Mouse (Mus musculus): Measurements from ENCODE around the gene Dscaml1. TPM values are rescaled to one million over a fixed set of nuclear protein-coding genes. Genes with fewer than 3 reads are reported as not detected.

Gene Dscaml1
- polyA plus RNA-seq, 1 experiment from 2014 or later: 0.27 TPM

DNA sequence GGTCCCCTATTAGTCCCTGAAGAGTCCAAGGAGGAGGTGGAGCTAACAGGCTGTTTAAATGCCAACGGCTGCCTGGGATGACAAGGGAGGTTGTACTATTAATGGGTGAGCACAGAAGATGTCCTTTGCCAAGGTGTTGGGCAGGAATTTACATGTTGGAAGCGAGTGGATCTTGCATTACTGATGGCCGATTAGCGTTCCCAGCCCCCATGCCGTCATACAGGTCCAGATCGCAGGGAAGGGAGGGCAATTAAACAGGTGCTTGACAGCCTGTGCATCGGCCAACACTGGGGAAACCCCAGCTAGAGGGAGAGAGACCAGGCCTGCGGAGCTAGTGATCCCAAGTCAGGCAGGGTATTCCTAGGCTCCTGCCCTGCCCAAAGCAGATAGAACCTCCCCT, 98.1 kb downstream of the Dscaml1 start:
- no peaks in the 10 kb centered on the region for H3K9me3 ChIP-seq
- no peak overlapping the region for H3K4me2 ChIP-seq
- H3K27me3 ChIP-seq: no peaks in the 10 kb centered on the region
- ATAC-seq (ENCODE audit: borderline replicate concordance, extremely low read depth, low FRiP score, low TSS enrichment): no peak
- no peak overlapping the region for H3K27ac ChIP-seq
- no peaks in the 10 kb centered on the region for H3K4me1 ChIP-seq
- H3K36me3 ChIP-seq: no peaks in the 10 kb centered on the region
- no peak overlapping the region for H3K4me3 ChIP-seq
- no peak overlapping the region for H3K9ac ChIP-seq
- 63% methylated on average over 8 of the region's 8 CpGs for WGBS

DNA sequence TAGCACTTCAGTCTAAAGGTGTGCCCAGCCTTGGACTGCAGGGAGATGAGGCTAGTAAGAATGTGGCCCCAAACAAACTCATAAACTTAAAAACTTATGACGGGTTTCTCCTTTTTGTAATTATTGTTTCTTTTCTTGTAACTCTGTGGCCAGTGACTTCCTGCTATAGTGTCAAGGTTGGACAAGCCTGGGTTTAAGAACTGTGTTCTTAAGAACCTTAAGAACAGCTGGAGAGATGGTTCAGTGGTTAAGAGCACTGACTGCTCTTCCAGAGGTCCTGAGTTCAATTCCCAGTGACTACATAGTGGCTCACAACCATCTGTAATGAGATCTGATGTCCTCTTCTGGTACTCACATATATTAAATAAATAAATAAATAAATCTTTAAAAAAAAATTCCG, 106.8 kb downstream of the Dscaml1 start:
- Histone ChIP-seq H3K9me3 (no peaks in the 10 kb centered on the region), H3K36me3 (no peaks in the 10 kb centered on the region), H3K4me1 (no peaks in the 10 kb centered on the region), H3K4me2 (no peak overlapping the region), H3K27me3 (no peaks in the 10 kb centered on the region), H3K4me3 (no peak overlapping the region), H3K9ac (no peak overlapping the region), H3K27ac (no peak overlapping the region)
- WGBS: 79% methylated on average over 2 of the region's 2 CpGs
- no peak for ATAC-seq (ENCODE audit: borderline replicate concordance, extremely low read depth, low FRiP score, low TSS enrichment)

DNA sequence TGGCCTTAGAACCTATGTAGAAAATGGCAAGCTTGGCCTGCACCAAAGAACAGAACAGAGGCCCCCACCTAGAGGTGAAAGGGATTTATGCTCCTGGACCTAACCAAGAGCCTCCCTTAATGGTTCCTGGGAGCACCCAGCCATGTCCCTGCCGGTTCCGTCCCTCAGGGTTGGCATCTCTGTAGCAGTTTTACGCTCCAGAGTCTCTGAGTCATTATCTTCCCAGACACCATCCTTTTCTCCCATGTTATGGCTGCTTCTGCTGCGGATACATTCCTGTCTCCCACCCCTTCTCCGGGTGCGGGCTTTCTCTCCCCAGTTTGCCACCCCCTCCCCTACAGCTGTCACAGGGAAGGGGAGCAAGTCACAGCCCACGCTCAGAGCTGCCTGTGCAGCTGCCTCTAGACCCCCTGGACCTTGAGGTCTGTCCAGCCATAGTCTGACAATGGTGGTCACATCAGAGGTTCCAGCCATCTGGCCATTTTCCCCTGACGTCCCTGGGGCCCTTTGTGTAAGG, 108.1 kb downstream of the Dscaml1 start:
- no peaks in the 10 kb centered on the region for H3K4me1 ChIP-seq
- no peak overlapping the region for H3K27ac ChIP-seq
- no peak overlapping the region for H3K9ac ChIP-seq
- no peak overlapping the region for H3K4me2 ChIP-seq
- H3K4me3 ChIP-seq: no peak overlapping the region
- 75% methylated on average over 8 of the region's 8 CpGs for WGBS
- H3K9me3 ChIP-seq: no peaks in the 10 kb centered on the region
- no peaks in the 10 kb centered on the region for H3K27me3 ChIP-seq
- no peaks in the 10 kb centered on the region for H3K36me3 ChIP-seq
- ATAC-seq (ENCODE audit: borderline replicate concordance, extremely low read depth, low FRiP score, low TSS enrichment): no peak

DNA sequence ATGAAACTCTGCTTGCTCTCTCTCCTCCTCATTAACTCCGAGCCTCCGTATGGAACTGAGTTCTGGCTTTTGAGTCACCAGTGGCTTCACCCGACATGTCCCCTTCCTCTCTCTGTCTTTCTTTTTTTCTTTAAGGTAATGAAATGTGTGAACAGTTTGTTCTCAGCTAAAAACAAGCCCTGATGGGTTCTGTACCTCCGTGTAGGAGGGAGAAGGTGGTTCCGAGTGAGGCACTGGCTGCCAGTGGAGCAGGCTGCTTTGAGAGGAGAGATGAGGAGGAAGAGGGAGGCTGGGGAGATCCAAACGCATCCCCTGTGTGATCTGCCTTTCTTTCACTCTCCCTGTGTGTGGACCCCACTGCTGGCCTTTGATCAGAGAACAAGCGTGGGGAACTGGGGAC, 111.2 kb downstream of the Dscaml1 start:
- H3K36me3 ChIP-seq: no peaks in the 10 kb centered on the region
- no peak overlapping the region for H3K9ac ChIP-seq
- no peaks in the 10 kb centered on the region for H3K27me3 ChIP-seq
- WGBS: 67% methylated on average over 7 of the region's 7 CpGs
- ATAC-seq (ENCODE audit: borderline replicate concordance, extremely low read depth, low FRiP score, low TSS enrichment): no peak
- H3K4me3 ChIP-seq: no peak overlapping the region
- H3K4me2 ChIP-seq: no peak overlapping the region
- no peaks in the 10 kb centered on the region for H3K4me1 ChIP-seq
- no peaks in the 10 kb centered on the region for H3K9me3 ChIP-seq
- no peak overlapping the region for H3K27ac ChIP-seq

DNA sequence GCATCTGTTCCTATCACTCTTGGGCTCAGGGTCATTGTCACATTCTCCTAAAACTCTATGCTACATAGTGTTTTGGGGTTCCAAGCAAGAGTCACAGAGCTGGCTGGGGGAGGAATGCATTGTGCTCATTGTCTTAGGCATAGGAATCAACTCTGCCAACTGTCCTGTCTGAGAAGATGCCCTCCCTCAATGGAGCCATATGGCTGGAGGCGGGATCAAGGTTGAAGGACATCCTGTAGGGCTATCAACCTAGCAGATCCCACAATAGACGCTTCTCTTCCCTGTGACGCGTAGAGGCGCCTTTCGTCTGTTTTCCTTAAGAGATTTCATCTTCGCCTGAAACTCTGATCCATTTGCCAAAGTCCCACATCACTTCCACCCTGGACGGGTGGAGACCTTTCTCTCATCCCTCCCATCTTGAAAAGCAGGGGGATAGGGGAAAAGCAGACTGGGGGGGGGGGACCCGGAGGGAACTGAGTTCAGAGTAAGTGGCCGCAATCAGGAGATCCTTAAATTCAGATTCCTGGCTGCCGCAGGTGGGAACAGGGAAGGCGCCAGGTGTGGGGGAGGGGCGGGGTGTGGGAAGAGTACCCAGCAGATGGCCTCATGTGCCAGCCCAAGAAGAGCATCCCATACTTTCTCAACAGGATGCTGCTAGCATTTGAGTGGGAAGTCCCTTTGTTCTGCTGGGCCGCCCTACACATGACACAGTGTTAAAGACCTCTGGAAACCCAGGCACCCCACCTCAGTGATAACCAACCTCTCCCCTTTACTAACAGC, 113.0 kb downstream of the Dscaml1 start:
- no peaks in the 10 kb centered on the region for H3K27me3 ChIP-seq
- no peak overlapping the region for H3K27ac ChIP-seq
- H3K4me1 ChIP-seq: no peaks in the 10 kb centered on the region
- H3K9ac ChIP-seq: no peak overlapping the region
- no peak overlapping the region for H3K4me2 ChIP-seq
- no peaks in the 10 kb centered on the region for H3K36me3 ChIP-seq
- WGBS: 69% methylated on average over 14 of the region's 14 CpGs
- no peak overlapping the region for H3K4me3 ChIP-seq
- H3K9me3 ChIP-seq: no peaks in the 10 kb centered on the region
- no peak for ATAC-seq (ENCODE audit: borderline replicate concordance, extremely low read depth, low FRiP score, low TSS enrichment)

DNA sequence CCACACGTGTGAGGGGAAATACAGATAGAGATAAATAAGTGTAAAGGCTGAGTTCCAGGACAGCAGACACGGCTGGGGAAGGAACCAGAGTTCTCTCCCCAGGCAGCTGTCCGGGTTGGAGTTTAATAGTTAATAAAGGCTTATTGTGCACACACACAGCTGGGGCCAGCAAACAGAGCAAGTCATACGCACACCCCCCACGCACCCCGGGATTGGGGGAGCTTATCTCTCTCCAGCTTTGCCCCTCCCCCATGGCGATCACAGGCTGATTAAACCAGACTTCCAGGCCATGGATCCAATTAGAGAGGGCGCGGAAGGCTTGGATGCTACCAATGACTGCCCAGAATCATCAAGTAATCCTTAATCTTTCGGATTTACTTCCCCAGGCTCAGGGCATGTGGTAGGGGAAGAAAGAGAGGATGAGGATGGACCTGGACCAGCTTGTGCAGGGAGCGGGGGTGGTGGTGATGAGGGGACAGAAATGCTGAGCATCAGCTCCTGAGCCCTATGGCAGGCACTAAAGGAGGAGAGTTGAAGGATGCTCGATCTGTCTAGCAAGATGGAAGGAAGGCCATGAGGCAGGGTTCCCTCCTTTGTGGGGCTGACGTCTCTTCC, 119.7 kb downstream of the Dscaml1 start:
- Histone ChIP-seq H3K4me3 (no peak overlapping the region), H3K36me3 (no peaks in the 10 kb centered on the region), H3K27me3 (no peaks in the 10 kb centered on the region), H3K4me2 (no peak overlapping the region), H3K27ac (no peak overlapping the region), H3K9ac (no peak overlapping the region), H3K4me1 (peaks cover 9% of the 10 kb centered on the region; the same call in 1 of the 2 replicates), H3K9me3 (no peaks in the 10 kb centered on the region)
- 34% methylated on average over 13 of the region's 13 CpGs for WGBS
- no peak for ATAC-seq (ENCODE audit: borderline replicate concordance, extremely low read depth, low FRiP score, low TSS enrichment)

DNA sequence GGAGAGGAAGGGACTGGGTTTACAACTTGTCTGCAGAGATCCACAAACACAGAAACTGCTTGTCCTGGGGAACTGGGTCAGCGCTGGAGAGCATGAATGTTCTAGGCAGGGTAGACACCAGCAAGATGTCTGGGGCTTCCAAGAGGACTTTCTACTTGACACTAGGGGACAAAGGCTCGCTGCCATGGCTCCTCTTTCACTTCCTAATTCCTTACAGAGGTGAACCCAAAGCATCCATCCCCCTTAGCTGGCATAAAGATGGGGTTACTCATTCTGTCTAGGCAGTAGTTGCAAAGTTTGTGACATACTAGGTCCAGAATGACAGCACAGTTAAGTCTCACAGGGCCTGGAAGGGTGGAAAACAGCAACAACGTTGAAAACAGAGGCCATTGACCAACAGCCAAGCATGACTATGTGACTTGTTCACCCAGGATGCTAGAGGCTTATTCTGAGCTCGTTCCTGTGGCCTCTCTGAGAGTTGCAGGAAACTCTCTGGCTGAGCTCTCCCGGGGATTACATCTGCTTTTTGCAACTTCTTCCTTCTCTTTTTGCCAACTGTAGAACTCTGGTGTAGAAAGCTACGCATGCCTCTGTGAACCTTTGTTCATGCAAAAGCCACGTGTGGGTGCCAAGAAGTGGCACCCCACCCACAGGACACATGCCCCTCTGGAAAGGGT, 120.6 kb downstream of the Dscaml1 start:
- WGBS: 67% methylated on average over 7 of the region's 7 CpGs
- no peaks in the 10 kb centered on the region for H3K9me3 ChIP-seq
- H3K4me1 ChIP-seq: peaks cover 9% of the 10 kb centered on the region; the same call in 1 of the 2 replicates
- no peak overlapping the region for H3K27ac ChIP-seq
- ATAC-seq (ENCODE audit: borderline replicate concordance, extremely low read depth, low FRiP score, low TSS enrichment): no peak
- H3K36me3 ChIP-seq: no peaks in the 10 kb centered on the region
- no peak overlapping the region for H3K9ac ChIP-seq
- no peak overlapping the region for H3K4me2 ChIP-seq
- no peak overlapping the region for H3K4me3 ChIP-seq
- H3K27me3 ChIP-seq: no peaks in the 10 kb centered on the region

DNA sequence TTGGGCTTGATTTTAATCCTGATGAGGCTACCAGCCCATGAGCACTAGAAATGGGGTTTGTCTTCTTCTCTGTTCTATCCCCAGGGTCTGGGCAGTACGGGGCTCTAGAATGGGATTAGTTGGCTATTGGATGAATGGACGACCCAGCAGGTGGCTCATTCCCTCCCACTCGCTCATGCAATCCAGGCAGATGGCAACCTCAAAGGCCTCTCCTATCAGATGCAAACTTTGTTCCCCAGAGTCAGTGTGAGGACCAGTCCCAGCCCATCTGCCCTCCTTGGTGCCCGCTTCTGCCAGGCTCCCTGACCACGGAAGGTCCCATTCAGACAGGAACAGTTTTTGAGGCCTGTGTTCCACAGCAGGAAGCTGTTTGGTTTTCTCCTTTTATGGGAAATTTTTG, 123.4 kb downstream of the Dscaml1 start:
- H3K9me3 ChIP-seq: no peaks in the 10 kb centered on the region
- no peak overlapping the region for H3K4me3 ChIP-seq
- H3K27ac ChIP-seq: no peak overlapping the region
- H3K4me2 ChIP-seq: no peak overlapping the region
- WGBS: 42% methylated on average over 5 of the region's 5 CpGs
- ATAC-seq (ENCODE audit: borderline replicate concordance, extremely low read depth, low FRiP score, low TSS enrichment): no peak
- no peak overlapping the region for H3K9ac ChIP-seq
- H3K27me3 ChIP-seq: no peaks in the 10 kb centered on the region
- no peaks in the 10 kb centered on the region for H3K36me3 ChIP-seq
- peaks cover 9% of the 10 kb centered on the region; the same call in 1 of the 2 replicates for H3K4me1 ChIP-seq

DNA sequence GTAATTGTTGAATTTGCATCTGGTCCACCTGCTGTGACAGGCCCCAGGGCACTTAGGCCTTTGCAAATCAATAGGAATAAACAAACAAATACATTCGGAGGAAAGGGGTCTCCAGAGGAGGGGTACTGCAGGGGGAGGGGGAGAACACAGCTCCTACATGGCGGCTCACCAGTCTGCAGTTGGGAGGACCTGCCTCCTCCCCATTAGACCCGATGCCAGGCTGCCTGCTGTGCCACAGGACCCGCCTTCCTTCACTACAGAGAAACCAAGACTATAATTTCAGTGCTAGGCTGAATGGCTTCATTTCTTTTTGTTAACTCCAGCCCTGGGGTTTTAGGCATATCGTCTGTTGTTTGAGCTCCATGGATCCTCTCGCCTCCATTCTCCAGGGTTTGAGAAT, 123.8 kb downstream of the Dscaml1 start:
- 49% methylated on average over 6 of the region's 6 CpGs for WGBS
- peaks cover 12% of the 10 kb centered on the region for H3K4me1 ChIP-seq
- H3K27me3 ChIP-seq: no peaks in the 10 kb centered on the region
- H3K4me2 ChIP-seq: no peak overlapping the region
- ATAC-seq (ENCODE audit: borderline replicate concordance, extremely low read depth, low FRiP score, low TSS enrichment): no peak
- H3K36me3 ChIP-seq: no peaks in the 10 kb centered on the region
- no peak overlapping the region for H3K9ac ChIP-seq
- H3K9me3 ChIP-seq: no peaks in the 10 kb centered on the region
- no peak overlapping the region for H3K4me3 ChIP-seq
- no peak overlapping the region for H3K27ac ChIP-seq

DNA sequence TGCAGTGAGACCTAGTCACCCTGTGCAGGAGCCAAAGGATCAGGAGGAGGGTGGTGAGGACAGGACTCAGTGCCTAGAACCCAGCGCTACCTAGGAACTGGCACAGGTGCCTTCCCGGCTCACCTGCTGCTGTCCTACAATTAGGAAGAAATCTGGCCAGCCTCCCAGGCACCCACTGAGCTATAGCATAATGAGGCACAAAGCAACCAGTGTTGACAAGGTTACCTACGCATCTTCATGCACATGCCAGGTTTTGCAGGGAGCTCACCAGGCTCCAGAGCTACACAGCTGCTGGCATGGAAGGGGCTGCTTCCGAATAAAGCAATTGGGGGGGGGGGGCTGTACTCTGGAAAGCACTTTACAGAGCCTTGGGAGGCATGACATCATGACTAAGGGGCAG, 124.2 kb downstream of the Dscaml1 start:
- H3K9me3 ChIP-seq: no peaks in the 10 kb centered on the region
- H3K27me3 ChIP-seq: no peaks in the 10 kb centered on the region
- H3K36me3 ChIP-seq: no peaks in the 10 kb centered on the region
- peaks cover 16% of the 10 kb centered on the region for H3K4me1 ChIP-seq
- H3K4me3 ChIP-seq: no peak overlapping the region
- WGBS: 74% methylated on average over 4 of the region's 4 CpGs
- no peak overlapping the region for H3K9ac ChIP-seq
- H3K27ac ChIP-seq: no peak overlapping the region
- no peak overlapping the region for H3K4me2 ChIP-seq
- ATAC-seq (ENCODE audit: borderline replicate concordance, extremely low read depth, low FRiP score, low TSS enrichment): no peak

DNA sequence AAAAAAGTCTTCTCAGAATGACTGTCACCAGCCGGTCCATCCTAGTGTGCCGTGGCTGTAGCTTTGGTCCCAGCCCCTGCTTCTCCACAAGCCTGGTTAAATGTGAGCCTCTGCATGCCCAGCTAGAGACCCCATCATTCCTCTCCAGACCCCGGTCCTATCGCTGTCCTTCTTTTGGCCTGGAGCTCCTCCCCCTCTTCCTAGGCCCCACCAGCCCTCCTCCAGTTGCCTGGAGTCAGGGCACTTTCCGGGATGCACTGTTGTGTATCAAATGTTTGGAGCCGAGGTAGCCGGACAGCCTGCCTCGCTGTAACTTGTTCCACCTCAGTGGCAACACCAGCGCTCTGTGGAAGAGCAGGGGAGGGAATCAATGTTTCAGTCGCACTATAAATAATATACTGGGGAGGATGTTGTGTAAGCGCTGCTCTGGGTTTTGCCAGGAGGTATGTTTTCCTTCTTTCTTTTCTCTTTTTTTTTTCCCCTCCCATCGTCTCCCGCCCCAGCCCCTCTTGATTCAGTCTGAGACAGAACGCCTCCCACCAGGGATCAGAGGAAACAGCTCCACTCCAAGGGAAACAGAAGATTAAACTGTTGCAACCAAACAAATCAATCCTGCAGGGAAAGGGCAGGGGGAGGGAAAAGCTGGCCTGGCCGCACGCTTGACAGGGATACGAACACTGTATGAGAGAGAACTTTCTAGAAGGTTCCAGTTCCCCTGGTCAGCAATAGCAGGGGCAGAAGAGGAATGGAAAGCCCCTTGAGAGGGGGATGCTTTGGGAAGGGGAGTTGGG, 128.8 kb downstream of the Dscaml1 start:
- peaks cover 11% of the 10 kb centered on the region for H3K4me1 ChIP-seq
- peak; percentile 49; the same call in 1 of the 2 replicates for ATAC-seq (ENCODE audit: borderline replicate concordance, extremely low read depth, low FRiP score, low TSS enrichment)
- H3K4me2 ChIP-seq: peak overlapping the region; percentile 30
- no peak overlapping the region for H3K9ac ChIP-seq
- no peaks in the 10 kb centered on the region for H3K27me3 ChIP-seq
- no peak overlapping the region for H3K4me3 ChIP-seq
- no peaks in the 10 kb centered on the region for H3K9me3 ChIP-seq
- whole genome bisulfite sequencing: 17% methylated on average over 17 of the region's 17 CpGs
- no peaks in the 10 kb centered on the region for H3K36me3 ChIP-seq
- H3K27ac ChIP-seq: no peak overlapping the region

Data from lung, embryonic 15.5 days (tissue).